Mouse (Mus musculus) MEL (cell line): ENCODE data around the gene Gstm2. TPM values are rescaled to one million over a fixed set of nuclear protein-coding genes. Genes with fewer than 3 reads are reported as not detected.

Experiments used
- DNase-seq: peaks from one replicate; pipeline ENCODE4 v3.0.0; 2011; ENCODE audit warnings: low read depth, low spot score
- H3K27ac ChIP-seq: 2 replicates; pipeline ENCODE4 v1.5.1; 2012; ENCODE audit warnings: low read depth, mild to moderate bottlenecking, control low read depth, low read length, moderate library complexity; ENCODE audit not compliant: control insufficient read depth
- H3K27me3 ChIP-seq, 2 experiments: fragments of 150-350 bp in 1 of 2; sonication (generic) in 1 of 2; 2 replicates each; pipeline ENCODE4 v1.6.1; 2012; ENCODE audit warnings: low read length in 2 of 2, mild to moderate bottlenecking in 2 of 2, improper control_type of control experiment in 1 of 2, moderate library complexity in 1 of 2; ENCODE audit not compliant: insufficient read depth in 2 of 2, control insufficient read depth in 1 of 2
- H3K36me3 ChIP-seq, 2 experiments: 2 replicates each; pipeline ENCODE4 v1.6.1; 2012 to 2014; ENCODE audit warnings: low read length in 2 of 2, improper control_type of control experiment in 1 of 2, inconsistent platforms in 1 of 2, mild to moderate bottlenecking in 1 of 2; ENCODE audit not compliant: insufficient read depth in 2 of 2, control insufficient read depth in 1 of 2
- H3K4me1 ChIP-seq, 2 experiments: fragments of 150-350 bp in 1 of 2; sonication (generic) in 1 of 2; 2 replicates each; pipeline ENCODE4 v1.6.1; 2012; ENCODE audit warnings: low read length in 2 of 2, improper control_type of control experiment in 1 of 2, mild to moderate bottlenecking in 1 of 2; ENCODE audit not compliant: insufficient read depth in 2 of 2, control insufficient read depth in 1 of 2
- H3K4me3 ChIP-seq, 2 experiments: fragments of 150-350 bp in 1 of 2; sonication (generic) in 1 of 2; 2 replicates each; pipeline ENCODE4 v1.5.1; 2012; ENCODE audit warnings: low read depth in 2 of 2, low read length in 2 of 2, mild to moderate bottlenecking in 2 of 2, moderate library complexity in 2 of 2, control low read depth in 1 of 2, improper control_type of control experiment in 1 of 2; ENCODE audit not compliant: control insufficient read depth in 1 of 2, insufficient read depth in 1 of 2
- H3K79me2 ChIP-seq: 2 replicates; pipeline ENCODE4 v1.6.1; 2012; ENCODE audit warnings: mild to moderate bottlenecking, low read length, moderate library complexity; ENCODE audit not compliant: control insufficient read depth, poor library complexity, insufficient read depth
- H3K9ac ChIP-seq: 2 replicates; pipeline ENCODE4 v1.6.1; 2012; ENCODE audit warnings: low read depth, mild to moderate bottlenecking, control low read depth, low read length, moderate library complexity; ENCODE audit not compliant: control insufficient read depth, poor library complexity, severe bottlenecking
- H3K9me3 ChIP-seq: fragments of 150-350 bp; sonication (generic); replicated peaks from 2 replicates; pipeline ENCODE4 v1.6.1; 2012; ENCODE audit warnings: mild to moderate bottlenecking, low read length, improper control_type of control experiment, moderate library complexity; ENCODE audit not compliant: insufficient read depth
- CHD1 ChIP-seq: IDR thresholded peaks from 2 replicates; pipeline ENCODE4 v1.6.1; 2012; ENCODE audit warnings: low read depth, mild to moderate bottlenecking, inconsistent platforms, low read length, improper control_type of control experiment
- CTCF ChIP-seq, 3 experiments: IDR thresholded peaks in 2 of 3; conservative IDR thresholded peaks in 1 of 3; 2 replicates each; pipeline ENCODE4 v1.5.1; 2011 to 2012; ENCODE audit warnings: low read length in 3 of 3, low read depth in 2 of 3, mild to moderate bottlenecking in 2 of 3, improper control_type of control experiment in 1 of 3, inconsistent platforms in 1 of 3, mixed read lengths in 1 of 3, moderate library complexity in 1 of 3; ENCODE audit not compliant: control insufficient read depth in 1 of 3, insufficient read depth in 1 of 3, poor library complexity in 1 of 3, severe bottlenecking in 1 of 3
- E2F4 ChIP-seq: IDR thresholded peaks from 2 replicates; pipeline ENCODE4 v1.6.1; 2011; ENCODE audit warnings: low read depth, low read length, improper control_type of control experiment, borderline replicate concordance
- EP300 ChIP-seq, 2 experiments: IDR thresholded peaks; 2 replicates each; pipeline ENCODE4 v1.6.1; 2011; ENCODE audit warnings: improper control_type of control experiment in 2 of 2, low read length in 2 of 2, low read depth in 1 of 2, mild to moderate bottlenecking in 1 of 2
- ETS1 ChIP-seq: IDR thresholded peaks from 2 replicates; pipeline ENCODE4 v1.6.1; 2012; ENCODE audit warnings: low read depth, mild to moderate bottlenecking, inconsistent platforms, low read length, improper control_type of control experiment, moderate library complexity
- GATA1 ChIP-seq: IDR thresholded peaks from 2 replicates; pipeline ENCODE4 v1.6.1; 2011; ENCODE audit warnings: low read depth, low read length, improper control_type of control experiment
- HCFC1 ChIP-seq: IDR thresholded peaks from 2 replicates; pipeline ENCODE4 v1.6.1; 2012; ENCODE audit warnings: low read depth, mild to moderate bottlenecking, inconsistent platforms, low read length, improper control_type of control experiment, moderate library complexity
- JUND ChIP-seq: IDR thresholded peaks from 2 replicates; pipeline ENCODE4 v1.6.1; 2011; ENCODE audit warnings: low read depth, mild to moderate bottlenecking, improper control_type of control experiment, low read length
- KAT2A ChIP-seq: conservative IDR thresholded peaks from 2 replicates; pipeline ENCODE4 v1.6.1; 2012; ENCODE audit warnings: low read depth, low read length, improper control_type of control experiment, inconsistent platforms
- MAFK ChIP-seq: IDR thresholded peaks from 2 replicates; pipeline ENCODE4 v1.6.1; 2011; ENCODE audit warnings: low read depth, mild to moderate bottlenecking, low read length, improper control_type of control experiment, borderline replicate concordance
- MAZ ChIP-seq: IDR thresholded peaks from 2 replicates; pipeline ENCODE4 v1.6.1; 2012; ENCODE audit warnings: low read depth, mild to moderate bottlenecking, inconsistent platforms, low read length, improper control_type of control experiment
- MXI1 ChIP-seq: IDR thresholded peaks from 2 replicates; pipeline ENCODE4 v1.6.1; 2011; ENCODE audit warnings: mild to moderate bottlenecking, low read depth, low read length, improper control_type of control experiment
- MYB ChIP-seq: IDR thresholded peaks from 2 replicates; pipeline ENCODE4 v1.6.1; 2011; ENCODE audit warnings: mild to moderate bottlenecking, low read depth, low read length, improper control_type of control experiment
- MYC ChIP-seq: IDR thresholded peaks from 2 replicates; pipeline ENCODE4 v1.6.1; 2011; ENCODE audit warnings: low read depth, mild to moderate bottlenecking, low read length, improper control_type of control experiment, moderate library complexity
- NELFE ChIP-seq: IDR thresholded peaks from 2 replicates; pipeline ENCODE4 v1.6.1; 2011; ENCODE audit warnings: low read depth, low read length, improper control_type of control experiment
- POLR2A ChIP-seq, 2 experiments: IDR thresholded peaks; 2 replicates each; pipeline ENCODE4 v1.6.1; 2011 to 2012; ENCODE audit warnings: low read length in 2 of 2, mild to moderate bottlenecking in 2 of 2, control low read depth in 1 of 2, improper control_type of control experiment in 1 of 2, low read depth in 1 of 2, moderate library complexity in 1 of 2; ENCODE audit not compliant: control insufficient read depth in 1 of 2, insufficient read depth in 1 of 2, poor library complexity in 1 of 2
- RCOR1 ChIP-seq: IDR thresholded peaks from 2 replicates; pipeline ENCODE4 v1.6.1; 2012; ENCODE audit warnings: low read depth, mild to moderate bottlenecking, inconsistent platforms, low read length, improper control_type of control experiment
- SIN3A ChIP-seq: IDR thresholded peaks from 2 replicates; pipeline ENCODE4 v1.6.1; 2012; ENCODE audit warnings: low read length, improper control_type of control experiment, inconsistent platforms
- TCF12 ChIP-seq: IDR thresholded peaks from 2 replicates; pipeline ENCODE4 v1.6.1; 2014; ENCODE audit warnings: low read depth, mild to moderate bottlenecking, inconsistent platforms, low read length, improper control_type of control experiment, moderate library complexity
- USF1 ChIP-seq: IDR thresholded peaks from 2 replicates; pipeline ENCODE4 v1.6.1; 2014; ENCODE audit warnings: low read depth, mild to moderate bottlenecking, inconsistent platforms, low read length, improper control_type of control experiment, moderate library complexity
- USF2 ChIP-seq, 2 experiments: IDR thresholded peaks; 2 replicates each; pipeline ENCODE4 v1.6.1; 2011 to 2012; ENCODE audit warnings: improper control_type of control experiment in 2 of 2, low read length in 2 of 2, borderline replicate concordance in 1 of 2, inconsistent platforms in 1 of 2, low read depth in 1 of 2, mild to moderate bottlenecking in 1 of 2; ENCODE audit not compliant: insufficient read depth in 1 of 2
- ZMIZ1 ChIP-seq: IDR thresholded peaks from 2 replicates; pipeline ENCODE4 v1.6.1; 2012; ENCODE audit warnings: low read depth, mild to moderate bottlenecking, inconsistent platforms, low read length, improper control_type of control experiment, moderate library complexity
- ZNF384 ChIP-seq: IDR thresholded peaks from 2 replicates; pipeline ENCODE4 v1.6.1; 2012; ENCODE audit warnings: low read depth, mild to moderate bottlenecking, inconsistent platforms, low read length, improper control_type of control experiment
- polyA plus RNA-seq, 2 experiments: library from polyadenylated mRNA; stranded (reverse) in 1 of 2; unstranded in 1 of 2; fragments of >175 nt in 1 of 2; fragments of >200 nt in 1 of 2; gene quantifications; 2 replicates each; pipeline versions ENCODE4 v1.2.1 to v1.2.4; 2012; ENCODE audit warnings: low replicate concordance in 2 of 2, low read depth in 1 of 2; ENCODE audit not compliant: insufficient read length in 2 of 2, insufficient read depth in 1 of 2, missing spikeins in 1 of 2
- total RNA-seq: library from RNA; depleted of rRNA; stranded (reverse); fragments of 300-350 nt; gene quantifications from 2 replicates; pipeline ENCODE4 v1.2.3, GENCODE M21; 2012

Gene Gstm2
- total and polyA plus RNA-seq, 3 experiments, result not detected

- TF ChIP-seq USF2 (IDR thresholded peaks at IDR 0.05; ENCODE audit: borderline replicate concordance in 1 of 2, insufficient read depth in 1 of 2, low read depth in 1 of 2, low read length in 2 of 2), result no peak
- TF ChIP-seq RCOR1, result no peak
- no peak for TF ChIP-seq GATA1
- no peak for TF ChIP-seq MAZ
- no peak for TF ChIP-seq MYB
- no peak for TF ChIP-seq ZNF384
- no peak for TF ChIP-seq POLR2A (IDR thresholded peaks at IDR 0.05; ENCODE audit: control insufficient read depth in 1 of 2, insufficient read depth in 1 of 2, low read depth in 1 of 2, low read length in 2 of 2, poor library complexity in 1 of 2)
- no peak for TF ChIP-seq KAT2A
- TF ChIP-seq TCF12, result no peak
- no peak for TF ChIP-seq EP300 (IDR thresholded peaks at IDR 0.05; ENCODE audit: low read depth in 1 of 2, low read length in 2 of 2)
- TF ChIP-seq ZMIZ1, result no peak
- no peak for TF ChIP-seq MXI1
- no peak for TF ChIP-seq MAFK
- no peak for TF ChIP-seq MYC
- no peak for TF ChIP-seq CTCF (IDR thresholded peaks at IDR 0.05 in 2 of 3, conservative IDR thresholded peaks at IDR 0.05 in 1 of 3; ENCODE audit: control insufficient read depth in 1 of 3, insufficient read depth in 1 of 3, low read depth in 2 of 3, low read length in 3 of 3, poor library complexity in 1 of 3, severe bottlenecking in 1 of 3)
- no peak for TF ChIP-seq JUND
- TF ChIP-seq CHD1, result no peak
- peaks cover 4 to 19% of the 10 kb centered on the region in 2 experiments for H3K27me3 ChIP-seq
- H3K9ac ChIP-seq, result no peak within 1 kb of the TSS
- H3K79me2 ChIP-seq, result no peaks in the 10 kb centered on the region
- H3K27ac ChIP-seq, result no peak within 1 kb of the TSS
- H3K9me3 ChIP-seq, result no peaks in the 10 kb centered on the region
- peaks cover 0 to 12% of the 10 kb centered on the region in 2 experiments; a peak in 2 of 4 replicates for H3K36me3 ChIP-seq
- DNase-seq, result no peak
- no peak within 1 kb of the TSS for H3K4me3 ChIP-seq
- peaks cover 3 to 13% of the 10 kb centered on the region in 2 experiments; a peak in 3 of 4 replicates for H3K4me1 ChIP-seq
Observed at GRCm38 (mm10) chr3:107968724-107969395, 17.4 kb downstream of the Gstm2 start, which contains the start of gene Gstm3. Gene Gstm3, minus strand, starts transcription at chr3:107969283.

GRCm38 (mm10) chr3:107966631-107967030 is 19.6 kb downstream of the Gstm2 start:
- no peak for DNase-seq
- Histone ChIP-seq H3K4me1 (peaks cover 3 to 17% of the 10 kb centered on the region in 2 experiments; a peak in 3 of 4 replicates), H3K27me3 (peaks cover 0 to 13% of the 10 kb centered on the region in 2 experiments; a peak in 3 of 4 replicates), H3K9ac (no peak overlapping the region), H3K4me3 (no peak overlapping the region), H3K79me2 (no peaks in the 10 kb centered on the region), H3K36me3 (peaks cover 0 to 14% of the 10 kb centered on the region in 2 experiments; a peak in 2 of 4 replicates), H3K9me3 (no peaks in the 10 kb centered on the region), H3K27ac (no peak overlapping the region)
- no peak for TF ChIP-seq NELFE
- TF ChIP-seq USF1, result no peak
- TF ChIP-seq MAZ, result no peak
- no peak for TF ChIP-seq MAFK
- TF ChIP-seq E2F4, result no peak
- no peak for TF ChIP-seq GATA1
- TF ChIP-seq SIN3A, result no peak
- no peak for TF ChIP-seq MXI1
- no peak for TF ChIP-seq HCFC1
- no peak for TF ChIP-seq ETS1
- TF ChIP-seq MYB, result no peak
